Mouse (Mus musculus): ENCODE data around the gene Stard3. TPM values are rescaled to one million over a fixed set of nuclear protein-coding genes. Genes with fewer than 3 reads are reported as not detected.
"Not testable (repeated sequence)": the region's sequence is repeated elsewhere in the genome, so short reads cannot be mapped to it uniquely, and the experiment has no call there.

Gene Stard3
- polyA plus RNA-seq, 1 experiment from 2014 or later = 28.9 TPM

DNA sequence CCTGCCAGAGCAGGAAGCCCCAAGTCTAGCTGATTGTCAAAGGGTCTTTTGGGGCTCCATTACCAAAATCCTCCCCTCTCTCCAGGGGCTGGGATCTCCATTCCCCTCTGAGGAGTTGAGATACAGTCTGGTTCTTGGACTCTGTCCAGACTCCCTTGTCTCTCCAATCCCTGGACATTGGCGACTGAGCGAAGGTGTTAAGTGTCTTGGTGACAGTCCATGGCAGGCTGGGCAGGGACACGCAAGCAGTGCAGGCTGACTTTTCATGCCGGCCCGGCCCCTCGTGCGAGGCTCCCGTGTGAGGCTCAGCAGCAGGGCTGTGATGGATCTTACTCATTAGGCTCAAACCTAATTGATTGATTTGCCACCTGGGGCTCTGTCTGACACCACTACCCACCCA, 16.1 kb downstream of the Stard3 start:
- Histone ChIP-seq H3K4me1 (replicated peaks; ENCODE audit: control insufficient read depth, insufficient read depth, low read length) (peaks cover 2% of the 10 kb centered on the region; the same call in 1 of the 2 replicates), H3K27me3 (replicated peaks; ENCODE audit: control insufficient read depth, insufficient read depth, low read length) (no peaks in the 10 kb centered on the region), H3K36me3 (ENCODE audit: control insufficient read depth, insufficient read depth, low read length) (peaks cover 21% of the 10 kb centered on the region), H3K9ac (ENCODE audit: low read depth, low read length) (no peak overlapping the region), H3K9me3 (ENCODE audit: control insufficient read depth, low read length) (no peaks in the 10 kb centered on the region), H3K4me3 (ENCODE audit: low read depth, low read length) (no peak overlapping the region), H3K4me2 (no peak overlapping the region), H3K27ac (ENCODE audit: low read depth, low read length) (no peak overlapping the region)
- 88% methylated on average over 8 of the region's 8 CpGs for whole genome bisulfite sequencing
- DNase-seq (ENCODE audit: low spot score) (no peak), ATAC-seq (replicated peaks; ENCODE audit: low FRiP score) (no peak)

- DNase-seq (ENCODE audit: low spot score) (no peak), ATAC-seq (replicated peaks; ENCODE audit: low FRiP score) (no peak)
- Histone ChIP-seq H3K4me3 (ENCODE audit: low read depth, low read length) (no peak overlapping the region), H3K9ac (ENCODE audit: low read depth, low read length) (no peak overlapping the region), H3K36me3 (ENCODE audit: control insufficient read depth, insufficient read depth, low read length) (peaks cover 23% of the 10 kb centered on the region), H3K27me3 (replicated peaks; ENCODE audit: control insufficient read depth, insufficient read depth, low read length) (no peaks in the 10 kb centered on the region), H3K4me1 (replicated peaks; ENCODE audit: control insufficient read depth, insufficient read depth, low read length) (no peaks in the 10 kb centered on the region; the same call in 1 of the 2 replicates), H3K9me3 (ENCODE audit: control insufficient read depth, low read length) (no peaks in the 10 kb centered on the region), H3K4me2 (no peak overlapping the region), H3K27ac (ENCODE audit: low read depth, low read length) (no peak overlapping the region)
- WGBS = 79% methylated on average over 5 of the region's 5 CpGs
These were observed 18.6 kb downstream of the Stard3 start for GRCm38 (mm10) chr11:98376756-98377155.

DNA sequence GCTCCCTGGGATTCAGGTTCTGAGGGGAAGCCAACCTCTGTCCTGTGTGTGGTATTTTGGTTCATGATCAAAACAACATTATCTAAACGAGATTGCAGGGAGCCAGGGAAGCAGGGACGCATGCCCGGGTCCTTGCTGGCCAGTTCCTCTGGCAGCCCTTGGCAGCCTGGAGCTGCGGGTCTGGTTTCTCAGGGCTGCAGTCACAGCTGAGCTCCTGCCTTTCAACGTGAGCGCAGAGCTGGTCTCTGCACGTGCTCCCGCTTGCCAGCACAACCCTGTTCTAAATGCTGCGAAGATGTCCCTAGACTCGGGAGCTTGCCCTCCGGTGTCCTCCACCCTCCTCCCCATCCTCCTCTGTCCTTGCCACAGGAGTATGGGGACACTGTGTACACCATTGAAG, 19.6 kb downstream of the Stard3 start:
- no peak for ATAC-seq (replicated peaks; ENCODE audit: low FRiP score)
- Histone ChIP-seq H3K27me3 (replicated peaks; ENCODE audit: control insufficient read depth, insufficient read depth, low read length) (no peaks in the 10 kb centered on the region), H3K4me2 (no peak overlapping the region), H3K4me1 (replicated peaks; ENCODE audit: control insufficient read depth, insufficient read depth, low read length) (no peaks in the 10 kb centered on the region), H3K9ac (ENCODE audit: low read depth, low read length) (no peak overlapping the region), H3K4me3 (ENCODE audit: low read depth, low read length) (no peak overlapping the region), H3K27ac (ENCODE audit: low read depth, low read length) (no peak overlapping the region), H3K9me3 (ENCODE audit: control insufficient read depth, low read length) (no peaks in the 10 kb centered on the region), H3K36me3 (ENCODE audit: control insufficient read depth, insufficient read depth, low read length) (peaks cover 23% of the 10 kb centered on the region)
- DNase-seq (ENCODE audit: low spot score) = no peak
- whole genome bisulfite sequencing = 86% methylated on average over 11 of the region's 11 CpGs

DNA sequence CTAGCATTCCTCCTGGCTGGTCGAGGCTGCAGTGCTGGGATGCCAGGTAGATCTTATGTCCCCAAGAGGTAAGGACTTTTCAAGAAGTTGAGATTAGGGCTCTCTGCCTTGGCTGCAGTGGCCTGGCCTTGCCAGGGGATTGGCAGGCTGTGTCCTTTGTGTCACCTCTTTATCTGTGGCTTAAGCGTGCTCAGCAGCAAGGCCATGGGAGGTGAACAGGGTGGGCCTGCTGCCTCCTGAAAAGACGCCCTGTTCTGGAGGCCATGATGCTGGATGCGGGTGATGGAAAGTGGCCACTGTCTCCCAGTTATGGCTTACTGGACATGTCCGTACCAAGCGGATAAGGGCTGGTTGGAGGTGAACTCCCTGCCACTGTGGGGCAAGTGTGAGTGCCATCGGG, 21.2 kb downstream of the Stard3 start:
- Histone ChIP-seq H3K27me3 (replicated peaks; ENCODE audit: control insufficient read depth, insufficient read depth, low read length) (peaks cover 12% of the 10 kb centered on the region), H3K4me2 (no peak overlapping the region), H3K9ac (ENCODE audit: low read depth, low read length) (no peak overlapping the region), H3K27ac (ENCODE audit: low read depth, low read length) (no peak overlapping the region), H3K36me3 (ENCODE audit: control insufficient read depth, insufficient read depth, low read length) (peaks cover 21% of the 10 kb centered on the region), H3K4me1 (replicated peaks; ENCODE audit: control insufficient read depth, insufficient read depth, low read length) (no peaks in the 10 kb centered on the region), H3K4me3 (ENCODE audit: low read depth, low read length) (no peak overlapping the region), H3K9me3 (ENCODE audit: control insufficient read depth, low read length) (no peaks in the 10 kb centered on the region)
- DNase-seq (ENCODE audit: low spot score) (no peak), ATAC-seq (replicated peaks; ENCODE audit: low FRiP score) (no peak)
- WGBS = 79% methylated on average over 7 of the region's 7 CpGs

DNA sequence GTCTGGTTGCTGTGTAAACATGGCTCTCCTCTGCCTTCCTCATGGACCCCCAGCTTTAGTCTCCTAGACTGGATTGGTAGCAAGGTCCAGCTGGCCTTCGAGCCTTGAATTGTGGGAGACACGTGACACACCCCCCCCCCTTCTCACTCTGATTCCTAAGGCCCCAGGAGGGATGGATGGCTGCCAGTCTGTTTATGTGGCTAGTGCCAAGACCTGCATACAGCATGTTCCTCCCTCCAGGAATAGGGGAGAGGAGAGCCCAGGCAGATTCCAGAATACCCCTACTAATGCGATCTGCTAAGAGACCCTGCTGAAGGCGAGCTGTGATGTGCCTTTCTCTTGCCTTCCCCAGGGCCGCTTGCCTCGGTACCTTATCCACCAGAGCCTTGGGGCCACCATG, 21.9 kb downstream of the Stard3 start:
- ATAC-seq (replicated peaks; ENCODE audit: low FRiP score) (no peak), DNase-seq (ENCODE audit: low spot score) (no peak)
- Histone ChIP-seq H3K4me3 (ENCODE audit: low read depth, low read length) (no peak overlapping the region), H3K9ac (ENCODE audit: low read depth, low read length) (no peak overlapping the region), H3K4me2 (no peak overlapping the region), H3K9me3 (ENCODE audit: control insufficient read depth, low read length) (no peaks in the 10 kb centered on the region), H3K27me3 (replicated peaks; ENCODE audit: control insufficient read depth, insufficient read depth, low read length) (peaks cover 19% of the 10 kb centered on the region), H3K4me1 (replicated peaks; ENCODE audit: control insufficient read depth, insufficient read depth, low read length) (no peaks in the 10 kb centered on the region), H3K36me3 (ENCODE audit: control insufficient read depth, insufficient read depth, low read length) (peaks cover 18% of the 10 kb centered on the region), H3K27ac (ENCODE audit: low read depth, low read length) (no peak overlapping the region)
- WGBS = 85% methylated on average over 6 of the region's 6 CpGs

DNA sequence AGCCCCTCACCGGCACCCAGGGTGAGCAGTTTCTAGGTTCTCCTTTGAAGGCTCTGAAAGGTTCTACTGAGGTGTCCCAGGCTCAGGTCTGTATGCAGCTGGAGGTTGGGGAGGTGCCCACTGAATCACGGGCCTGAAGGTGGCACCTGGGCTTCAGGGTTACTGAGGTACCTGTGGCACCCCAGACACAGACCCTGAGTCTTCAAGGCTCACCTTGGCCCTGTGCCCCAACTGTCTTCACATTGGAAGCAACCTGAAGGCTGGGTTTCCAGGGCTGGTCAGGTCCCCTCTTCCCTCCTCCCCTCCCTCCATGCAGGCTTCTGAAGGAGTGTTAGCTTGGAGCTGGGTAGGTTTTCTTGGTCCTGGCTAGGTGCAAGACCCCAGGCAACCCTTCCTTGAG, 23.5 kb downstream of the Stard3 start:
- H3K4me1 ChIP-seq (replicated peaks; ENCODE audit: control insufficient read depth, insufficient read depth, low read length) = no peaks in the 10 kb centered on the region; the same call in 1 of the 2 replicates

GRCm38 (mm10) chr11:98382405-98382804, 24.2 kb downstream of the Stard3 start:
- H3K27me3 ChIP-seq (replicated peaks; ENCODE audit: control insufficient read depth, insufficient read depth, low read length) = peaks cover 42% of the 10 kb centered on the region
- H3K27ac ChIP-seq (ENCODE audit: low read depth, low read length); H3K4me2 ChIP-seq; H3K36me3 ChIP-seq (ENCODE audit: control insufficient read depth, insufficient read depth, low read length); H3K9me3 ChIP-seq (ENCODE audit: control insufficient read depth, low read length); H3K4me3 ChIP-seq (ENCODE audit: low read depth, low read length); H3K4me1 ChIP-seq (replicated peaks; ENCODE audit: control insufficient read depth, insufficient read depth, low read length); DNase-seq (ENCODE audit: low spot score); ATAC-seq (replicated peaks; ENCODE audit: low FRiP score); H3K9ac ChIP-seq (ENCODE audit: low read depth, low read length): not testable (repeated sequence)
- WGBS = 25% methylated on average over 2 of the region's 2 CpGs

More for the DNA sequence above, 23.5 kb downstream of the Stard3 start:
- peaks cover 9% of the 10 kb centered on the region for H3K36me3 ChIP-seq (ENCODE audit: control insufficient read depth, insufficient read depth, low read length)
- H3K9me3 ChIP-seq (ENCODE audit: control insufficient read depth, low read length) = no peaks in the 10 kb centered on the region
- H3K9ac ChIP-seq (ENCODE audit: low read depth, low read length) = no peak overlapping the region
- 90% methylated on average over 2 of the region's 2 CpGs for WGBS
- DNase-seq (ENCODE audit: low spot score) (no peak), ATAC-seq (replicated peaks; ENCODE audit: low FRiP score) (no peak)
- H3K4me3 ChIP-seq (ENCODE audit: low read depth, low read length) = no peak overlapping the region
- H3K27me3 ChIP-seq (replicated peaks; ENCODE audit: control insufficient read depth, insufficient read depth, low read length) = peaks cover 35% of the 10 kb centered on the region
- H3K27ac ChIP-seq (ENCODE audit: low read depth, low read length) = no peak overlapping the region
- no peak overlapping the region for H3K4me2 ChIP-seq

DNA sequence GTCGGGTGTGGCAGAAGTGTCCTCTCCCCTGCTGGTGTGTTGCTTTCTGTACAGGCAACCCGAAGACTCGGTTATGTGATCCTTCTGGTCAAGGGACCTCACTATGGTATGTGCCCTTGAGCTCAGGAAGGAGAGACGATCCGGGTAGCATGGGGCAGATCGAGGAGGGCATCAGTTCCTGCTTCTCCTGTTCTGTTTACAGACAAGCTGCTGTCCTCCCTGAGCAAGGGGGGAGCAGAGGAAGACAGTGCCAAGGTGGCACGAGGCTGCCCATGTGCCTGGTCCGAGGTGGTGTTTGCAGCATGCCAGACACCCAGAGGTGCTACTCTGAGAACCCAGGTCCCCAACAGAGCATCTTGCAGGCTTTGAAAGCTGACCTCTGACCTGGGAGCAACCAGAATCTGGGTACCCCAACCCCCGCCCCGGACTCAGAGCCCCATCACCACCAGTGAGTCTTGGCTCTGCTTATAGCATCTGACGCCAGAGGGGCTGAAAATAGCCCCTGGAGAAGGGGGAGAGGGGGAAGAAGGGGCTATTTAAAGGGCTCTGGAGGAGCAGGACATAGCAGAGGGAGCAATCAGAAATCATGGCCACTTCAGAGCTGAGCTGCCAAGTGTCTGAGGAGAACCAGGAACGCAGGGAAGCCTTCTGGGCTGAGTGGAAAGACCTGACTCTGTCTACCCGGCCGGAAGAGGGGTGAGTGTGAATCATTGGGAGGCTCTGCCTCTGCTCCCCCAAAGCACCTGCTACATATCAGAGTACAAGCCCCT, 25.3 kb downstream of the Stard3 start, which contains the start of gene Tcap:
TSS of gene Tcap (plus strand) at position 551 of the 770 bp plus-strand sequence.
- WGBS = 57% methylated on average over 14 of the region's 14 CpGs
- no peaks in the 10 kb centered on the region for H3K9me3 ChIP-seq (ENCODE audit: control insufficient read depth, low read length)
- DNase-seq (ENCODE audit: low spot score) (no peak), ATAC-seq (replicated peaks; ENCODE audit: low FRiP score) (no peak)
- no peak within 1 kb of the TSS for H3K27ac ChIP-seq (ENCODE audit: low read depth, low read length)
- H3K4me2 ChIP-seq = no peak within 1 kb of the TSS
- no peak within 1 kb of the TSS; the same call in 1 of the 2 replicates for H3K9ac ChIP-seq (ENCODE audit: low read depth, low read length)
- no peaks in the 10 kb centered on the region; the same call in 1 of the 2 replicates for H3K4me1 ChIP-seq (replicated peaks; ENCODE audit: control insufficient read depth, insufficient read depth, low read length)
- no peak within 1 kb of the TSS for H3K4me3 ChIP-seq (ENCODE audit: low read depth, low read length)
- H3K27me3 ChIP-seq (replicated peaks; ENCODE audit: control insufficient read depth, insufficient read depth, low read length) = peaks cover 53% of the 10 kb centered on the region
- H3K36me3 ChIP-seq (ENCODE audit: control insufficient read depth, insufficient read depth, low read length) = peaks cover 3% of the 10 kb centered on the region

DNA sequence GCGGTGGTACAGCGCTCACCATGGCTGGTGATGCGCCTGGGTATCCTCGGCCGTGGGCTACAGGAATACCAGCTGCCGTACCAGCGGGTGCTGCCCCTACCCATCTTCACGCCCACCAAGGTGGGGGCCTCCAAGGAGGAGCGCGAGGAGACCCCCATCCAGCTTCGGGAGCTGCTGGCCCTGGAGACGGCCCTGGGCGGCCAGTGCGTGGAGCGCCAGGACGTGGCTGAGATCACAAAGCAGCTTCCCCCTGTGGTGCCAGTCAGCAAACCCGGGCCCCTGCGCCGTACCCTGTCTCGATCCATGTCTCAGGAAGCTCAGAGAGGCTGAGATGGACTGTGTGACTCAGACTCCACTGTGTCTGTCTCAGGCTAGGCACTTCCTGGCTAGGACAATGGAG, 26.0 kb downstream of the Stard3 start:
- ATAC-seq (replicated peaks; ENCODE audit: low FRiP score) = no peak

More for the DNA sequence above, 26.0 kb downstream of the Stard3 start:
- no peaks in the 10 kb centered on the region for H3K9me3 ChIP-seq (ENCODE audit: control insufficient read depth, low read length)
- WGBS = 67% methylated on average over 20 of the region's 20 CpGs
- H3K27me3 ChIP-seq (replicated peaks; ENCODE audit: control insufficient read depth, insufficient read depth, low read length) = peaks cover 56% of the 10 kb centered on the region
- H3K4me1 ChIP-seq (replicated peaks; ENCODE audit: control insufficient read depth, insufficient read depth, low read length) = peaks cover 2% of the 10 kb centered on the region; the same call in 1 of the 2 replicates
- H3K27ac ChIP-seq (ENCODE audit: low read depth, low read length) = no peak overlapping the region
- peaks cover 2% of the 10 kb centered on the region; the same call in 1 of the 2 replicates for H3K36me3 ChIP-seq (ENCODE audit: control insufficient read depth, insufficient read depth, low read length)
- no peak overlapping the region for H3K4me3 ChIP-seq (ENCODE audit: low read depth, low read length)
- no peak overlapping the region; the same call in 1 of the 2 replicates for H3K9ac ChIP-seq (ENCODE audit: low read depth, low read length)
- H3K4me2 ChIP-seq = no peak overlapping the region
- no peak for DNase-seq (ENCODE audit: low spot score)

Data from liver, embryonic 11.5 days (tissue).